Mouse (Mus musculus) testis, postnatal 10 days (tissue): ENCODE results near the gene Gpa33.
"Not testable (repeated sequence)": the region's sequence is repeated elsewhere in the genome, so short reads cannot be mapped to it uniquely, and the experiment has no call there.

Experiments used
- DNase-seq: peaks from one replicate; pipeline ENCODE4 v3.0.0; 2021; ENCODE audit warnings: low spot score

The Gpa33 gene

DNA sequence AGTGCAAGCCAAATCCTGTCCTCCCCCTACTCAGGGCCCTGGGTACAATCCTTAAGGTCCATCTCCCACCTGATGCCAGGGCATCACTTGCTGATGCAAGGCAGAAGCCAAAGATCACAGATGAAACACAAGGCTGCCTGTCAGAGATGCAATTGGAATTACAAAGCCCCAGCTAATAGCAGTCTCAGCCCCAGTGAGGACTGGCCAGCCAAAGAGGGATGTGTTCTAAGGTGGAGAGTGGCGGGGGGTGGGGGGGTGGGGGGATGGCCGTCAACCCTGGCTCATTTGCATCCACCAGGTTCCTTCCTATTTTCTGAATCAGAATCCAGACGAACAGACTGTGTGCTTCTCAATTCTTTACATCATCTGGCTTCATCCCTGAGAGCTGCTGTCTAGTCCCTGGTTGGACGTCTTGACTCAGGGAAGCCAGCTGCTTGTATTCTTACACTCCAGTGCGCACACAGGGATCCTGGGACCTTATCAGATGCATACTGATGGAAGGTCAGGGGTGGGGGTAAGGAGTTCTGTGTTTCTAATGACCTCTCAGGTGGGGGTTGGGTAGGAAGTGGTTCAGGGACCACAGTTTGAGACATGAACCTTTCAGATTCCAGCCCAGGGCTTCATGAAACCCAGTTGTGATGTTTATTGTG, 5.2 kb downstream of the Gpa33 start:
- no peak for DNase-seq

DNA sequence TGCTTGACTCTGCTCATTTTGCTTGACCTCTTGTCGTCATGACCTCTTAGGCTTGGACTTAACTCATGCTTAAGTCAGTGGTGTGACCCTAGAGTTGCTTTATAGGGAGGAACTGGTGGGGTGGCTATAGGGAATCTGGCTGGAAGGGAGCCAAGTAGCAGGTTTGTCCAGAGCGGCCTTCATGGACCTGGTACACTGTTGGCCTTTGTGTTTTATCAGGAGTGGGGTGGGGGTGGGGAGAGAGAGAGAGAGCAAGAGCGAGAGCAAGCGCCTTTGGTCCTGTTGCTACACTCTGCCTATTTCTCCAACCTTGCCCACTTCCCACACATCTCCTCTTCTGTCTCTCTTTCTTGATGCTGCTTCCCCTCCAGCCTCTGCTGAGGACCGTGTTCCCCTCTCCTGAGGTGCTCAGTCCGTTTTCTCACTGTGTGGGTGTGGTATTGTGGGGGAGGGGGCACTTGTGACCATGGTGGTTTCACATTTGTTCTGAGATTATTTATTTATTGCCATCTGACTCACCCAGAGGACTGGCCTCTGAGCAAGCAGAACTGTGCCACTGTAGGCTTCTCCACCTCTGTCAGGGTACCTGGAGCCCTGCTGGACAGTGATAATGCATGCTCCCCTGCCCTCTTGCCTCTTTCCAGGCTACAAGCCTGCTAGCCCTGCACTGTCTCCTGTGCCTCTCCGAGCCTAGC, 7.4 kb downstream of the Gpa33 start:
- DNase-seq = no peak

DNA sequence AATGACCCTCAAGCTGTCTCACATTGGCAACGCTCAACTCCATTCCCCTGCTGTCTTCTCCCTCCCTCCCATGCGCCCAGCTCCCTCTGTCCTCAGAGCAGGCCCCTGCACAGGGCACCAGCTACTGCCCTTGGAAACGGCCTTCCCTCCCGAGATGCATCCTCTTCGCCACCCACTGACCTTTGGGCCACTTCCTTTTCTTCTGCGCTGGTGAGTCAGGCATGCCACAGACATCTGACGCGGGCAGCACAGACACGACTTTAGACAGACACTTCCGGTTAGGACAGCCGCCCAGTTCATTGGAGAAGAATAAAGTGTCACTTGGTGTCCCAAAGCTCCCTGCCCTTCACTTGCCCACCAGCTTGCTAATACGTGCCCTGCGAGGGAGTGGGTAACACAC, 8.1 kb downstream of the Gpa33 start:
- DNase-seq = no peak

DNA sequence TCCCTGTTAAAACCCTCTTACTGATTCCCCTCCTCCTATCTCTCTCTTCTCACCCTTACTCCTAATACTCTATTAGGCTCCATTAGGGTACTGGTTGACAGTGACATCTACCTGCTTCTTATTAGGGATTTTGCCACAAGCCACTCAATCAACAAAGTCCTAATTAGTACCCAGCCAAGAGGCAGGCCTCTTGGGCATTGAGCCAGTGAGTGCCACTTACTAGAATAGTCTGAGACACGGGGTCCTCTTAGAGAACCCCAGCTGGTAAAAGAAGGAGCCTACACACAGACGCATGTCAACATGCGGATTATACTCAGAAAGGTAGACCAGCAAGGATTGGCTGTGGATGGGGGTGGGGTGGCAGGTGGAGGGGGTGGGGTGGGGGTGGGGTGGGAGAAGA, 9.1 kb downstream of the Gpa33 start:
- no peak for DNase-seq

DNA sequence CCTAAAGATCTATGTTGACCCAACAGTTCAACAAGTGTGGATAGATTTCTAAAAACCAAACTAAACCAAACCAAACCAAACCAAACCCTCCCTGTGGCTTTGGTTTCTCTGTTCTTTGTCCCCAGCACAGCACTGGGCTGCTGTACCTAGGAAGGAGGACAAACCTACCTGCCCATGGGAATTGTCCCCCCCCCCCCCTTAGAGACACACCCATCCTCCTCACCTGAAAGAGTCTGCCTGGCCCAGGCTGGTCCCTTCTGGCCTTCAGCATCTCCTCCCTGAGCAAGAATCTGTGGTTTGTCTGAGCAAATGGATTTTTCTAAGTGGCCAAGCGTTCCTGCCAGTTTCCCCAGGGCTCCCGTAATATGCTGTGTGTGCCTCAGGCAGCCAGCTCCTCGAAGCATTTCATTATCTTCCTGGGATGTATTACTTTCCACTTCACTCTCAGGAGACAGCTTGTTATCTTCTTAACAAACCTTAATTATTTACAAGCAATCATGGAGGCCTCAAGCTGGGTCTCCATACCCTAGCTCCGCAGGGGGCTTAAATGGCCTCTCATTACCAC, 9.7 kb downstream of the Gpa33 start:
- DNase-seq = no peak

DNA sequence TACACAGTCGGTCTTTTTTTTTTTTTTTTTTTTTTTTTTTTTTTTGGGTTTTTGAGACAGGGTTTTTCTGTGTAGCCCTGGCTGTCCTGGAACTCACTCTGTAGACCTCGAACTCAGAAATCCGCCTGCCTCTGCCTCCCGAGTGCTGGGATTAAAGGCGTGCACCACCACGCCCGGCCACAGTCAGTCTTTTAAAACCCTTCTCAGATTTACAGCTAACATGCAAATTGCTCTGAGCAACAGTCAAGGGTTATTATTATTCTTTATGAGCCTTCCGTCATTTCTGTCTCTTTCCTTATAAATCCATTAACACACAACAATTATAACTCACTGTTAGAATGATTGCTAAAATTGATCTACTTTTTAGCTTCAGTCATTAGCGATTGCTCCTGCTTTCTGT, 11.8 kb downstream of the Gpa33 start:
- DNase-seq = not testable (repeated sequence)

DNA sequence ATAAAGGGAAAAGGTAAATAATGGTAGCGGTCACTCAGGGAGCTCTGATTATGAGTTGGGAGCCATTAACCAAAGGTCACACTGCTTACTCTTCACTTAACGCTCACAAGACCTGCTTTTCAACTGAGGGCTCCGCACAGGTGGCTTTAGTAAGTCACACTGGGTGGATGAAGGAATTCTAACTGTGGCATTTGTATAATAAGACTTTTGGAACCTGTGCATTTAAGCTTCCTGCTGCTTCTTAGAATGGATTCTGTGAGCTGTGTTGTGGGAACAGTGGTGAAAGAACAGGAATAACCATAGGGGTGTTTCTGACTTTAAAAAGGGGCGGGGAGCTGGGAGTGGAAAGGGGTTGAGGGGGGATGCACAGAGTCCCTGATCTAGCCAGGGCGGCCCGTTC, 12.3 kb downstream of the Gpa33 start:
- no peak for DNase-seq

DNA sequence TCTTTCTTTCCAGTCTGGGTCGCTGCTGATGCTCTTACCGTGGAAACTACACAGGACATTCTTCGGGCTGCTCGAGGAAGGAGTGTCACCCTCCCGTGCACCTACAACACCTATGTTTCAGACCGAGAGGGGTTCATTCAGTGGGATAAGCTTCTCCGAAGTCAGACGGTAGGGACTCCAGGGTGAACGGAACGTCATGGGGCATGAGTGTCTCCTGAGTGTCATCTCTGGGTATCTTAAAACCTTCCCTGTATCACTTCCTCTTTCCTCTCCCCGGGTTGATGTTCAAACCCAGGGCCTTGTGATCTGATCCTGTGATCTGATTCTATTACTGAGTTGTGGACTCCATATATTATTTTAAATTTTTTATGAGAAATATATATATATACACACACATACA, 16.6 kb downstream of the Gpa33 start:
- DNase-seq = no peak

DNA sequence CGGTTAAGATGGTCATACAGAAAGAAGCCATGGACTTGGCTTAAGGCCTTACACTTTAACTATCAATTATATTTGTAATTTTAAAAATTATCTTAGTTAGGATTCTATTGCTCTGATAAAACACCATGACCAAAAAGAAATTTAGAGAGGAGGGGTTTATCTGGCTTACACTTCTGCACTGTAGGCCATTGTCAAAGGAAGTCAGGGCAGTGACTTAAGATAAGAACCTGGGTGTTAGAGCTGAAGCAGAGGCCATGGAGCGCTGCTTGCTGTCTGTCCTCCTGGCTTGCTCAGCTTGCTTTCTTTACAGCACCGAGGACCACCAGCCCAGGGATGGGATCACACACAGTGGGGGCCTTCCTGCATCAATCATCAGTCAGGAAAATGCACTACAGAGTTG, 17.6 kb downstream of the Gpa33 start:
- DNase-seq = no peak

DNA sequence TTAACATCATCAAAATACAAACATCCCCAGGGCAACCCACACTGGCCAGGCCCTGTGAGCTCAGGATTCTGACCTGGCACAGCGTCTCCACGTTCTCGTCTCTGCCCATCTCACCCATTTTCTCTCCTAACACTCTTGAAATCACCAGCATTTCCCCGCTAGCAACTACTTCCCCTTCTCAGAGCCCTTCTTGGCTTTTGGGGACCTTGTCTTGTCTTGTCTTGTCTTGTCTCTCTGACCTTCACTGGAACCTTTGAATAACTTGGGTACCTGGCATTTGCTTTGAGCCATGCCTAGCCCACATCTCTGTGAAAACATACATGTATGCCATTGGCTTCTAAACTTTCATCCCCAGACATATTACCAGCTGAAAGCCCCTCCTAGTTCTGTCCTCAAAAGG, 19.4 kb downstream of the Gpa33 start:
- no peak for DNase-seq

DNA sequence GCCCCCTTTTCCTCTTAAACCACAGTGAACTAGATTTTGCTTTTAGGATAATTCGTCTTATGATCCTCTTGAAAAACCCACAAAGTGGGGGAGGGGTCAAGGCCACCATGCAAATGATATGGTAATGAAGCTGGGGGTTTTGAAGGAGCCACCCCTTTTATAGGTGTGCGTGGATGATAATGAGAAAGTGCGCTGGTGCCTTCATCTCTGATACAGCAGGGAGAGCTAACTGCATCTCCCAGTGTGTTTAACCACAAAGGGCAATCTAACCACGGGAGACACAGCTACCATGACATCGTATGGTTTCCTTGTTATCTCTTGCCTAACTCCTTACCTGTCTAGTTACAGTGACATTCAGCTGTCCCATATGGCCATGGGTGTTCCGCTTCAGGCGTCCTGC, 20.0 kb downstream of the Gpa33 start:
- no peak for DNase-seq

DNA sequence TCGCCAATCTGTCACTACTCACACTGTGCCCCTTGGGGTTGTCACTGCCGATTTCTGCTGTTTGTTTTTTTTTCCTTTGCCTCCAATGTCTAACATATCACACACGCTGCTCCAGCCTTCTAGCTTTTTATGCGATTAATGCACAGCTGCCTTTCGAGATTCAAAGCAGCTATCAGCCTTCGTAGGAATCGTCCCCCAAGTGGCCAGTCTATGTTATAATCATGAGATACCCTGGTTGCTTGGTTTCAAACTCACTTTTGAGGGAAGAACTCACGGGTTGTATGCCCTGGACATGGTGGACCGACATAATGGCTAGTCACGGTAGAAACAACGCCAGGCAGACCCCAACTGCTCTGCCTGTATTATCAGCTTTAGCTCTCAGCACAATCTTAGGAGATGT, 21.3 kb downstream of the Gpa33 start:
- no peak for DNase-seq

DNA sequence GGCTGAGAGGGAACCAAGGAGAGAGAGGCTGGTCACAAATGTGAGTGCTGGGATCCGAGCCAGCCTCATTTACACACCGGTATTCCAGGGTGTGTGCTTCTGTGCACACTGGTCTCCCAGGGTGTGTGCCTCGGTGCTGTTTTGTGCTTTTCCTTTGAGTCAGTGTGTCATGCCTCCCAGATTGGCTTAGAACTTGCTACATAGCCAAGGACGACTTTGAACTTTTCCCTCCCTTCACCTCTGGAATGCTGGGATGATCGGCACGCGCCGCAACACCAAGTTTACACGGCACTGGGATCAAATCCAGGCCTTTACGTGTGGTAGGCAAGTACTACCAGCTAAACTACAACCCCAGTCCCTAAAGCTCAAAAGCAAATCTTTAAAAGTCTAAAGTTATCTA, 22.0 kb downstream of the Gpa33 start:
- DNase-seq = no peak

DNA sequence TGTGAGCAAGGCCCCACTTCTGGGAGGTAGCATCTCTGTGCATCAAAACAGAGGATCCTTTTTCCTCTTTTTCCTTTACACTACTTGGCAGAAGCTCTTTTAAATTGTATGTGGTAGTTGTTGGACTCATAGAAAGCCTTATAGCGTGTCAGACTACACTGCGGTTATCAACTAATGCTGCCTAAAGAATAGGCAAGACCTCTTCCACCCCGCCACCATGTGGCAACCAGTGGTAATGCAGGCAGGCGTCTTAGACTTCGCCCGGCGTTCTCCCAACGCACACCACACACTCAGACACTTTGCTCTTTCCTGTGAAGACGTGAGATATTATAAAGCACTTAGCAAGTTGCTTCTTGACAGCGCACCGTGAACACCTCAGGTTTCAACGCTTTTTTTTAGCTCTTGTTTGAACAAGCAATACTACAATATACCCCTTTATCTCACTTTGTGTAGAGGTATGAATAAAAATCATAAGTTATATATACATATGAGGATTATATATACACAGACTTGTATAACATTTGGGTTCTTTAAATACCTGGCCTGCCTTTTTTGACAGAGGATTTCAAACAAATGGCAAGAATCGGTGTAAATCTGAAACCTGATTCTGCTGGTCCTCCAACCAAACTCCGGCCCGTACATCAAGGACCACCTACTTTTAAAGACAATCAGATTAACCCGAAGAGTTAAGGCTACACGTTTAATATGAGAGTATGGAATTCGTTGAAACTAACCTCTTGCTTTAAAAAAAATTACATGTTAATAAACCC, 23.5 kb downstream of the Gpa33 start:
- DNase-seq = peak; percentile 97

DNA sequence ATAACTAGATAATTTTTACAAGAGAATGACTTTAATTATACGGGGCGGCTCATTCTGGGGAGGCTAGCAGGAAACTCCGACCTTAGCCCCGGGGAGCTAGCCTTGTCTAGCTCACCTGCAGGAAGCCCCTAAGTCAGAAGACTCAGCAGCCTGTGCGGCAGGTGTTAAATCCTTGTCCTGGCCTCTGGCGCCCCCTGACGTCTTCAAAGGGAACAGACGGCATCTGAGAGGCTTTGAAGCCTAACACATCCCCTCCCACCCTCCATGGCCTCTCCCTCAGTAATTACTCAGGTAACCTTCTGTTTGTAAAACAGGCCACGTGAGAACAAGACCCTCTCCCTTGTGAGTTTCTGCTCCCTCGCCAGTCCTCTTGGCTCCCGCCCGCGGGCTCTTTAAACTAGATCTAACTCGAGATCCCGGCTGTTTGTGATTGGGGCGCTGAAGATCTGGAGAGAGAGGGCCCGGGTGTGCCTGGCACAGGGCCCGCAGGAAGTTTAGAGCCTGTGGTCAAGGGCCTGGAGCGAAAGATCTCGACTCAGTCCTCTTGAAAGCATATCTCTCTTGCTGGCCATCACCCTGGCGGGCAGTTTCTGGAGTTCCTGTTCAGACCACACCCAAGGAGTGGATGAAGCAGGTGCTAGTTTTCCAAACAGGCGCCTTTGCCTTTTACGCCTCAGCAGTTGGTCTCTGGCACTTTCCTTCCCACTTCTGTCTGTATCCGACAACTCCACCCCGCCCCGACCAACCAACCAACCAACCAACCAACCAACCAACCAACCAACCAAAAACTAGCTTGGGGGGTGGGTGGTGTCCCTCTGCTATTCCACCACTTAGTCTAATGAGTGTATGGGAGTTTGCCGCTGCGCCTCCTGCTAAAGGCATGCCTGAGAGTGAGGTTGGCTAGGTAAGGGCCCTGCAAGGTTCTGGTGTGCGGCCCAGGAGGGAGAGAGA, 24.4 kb downstream of the Gpa33 start:
- DNase-seq = peak; percentile 85

DNA sequence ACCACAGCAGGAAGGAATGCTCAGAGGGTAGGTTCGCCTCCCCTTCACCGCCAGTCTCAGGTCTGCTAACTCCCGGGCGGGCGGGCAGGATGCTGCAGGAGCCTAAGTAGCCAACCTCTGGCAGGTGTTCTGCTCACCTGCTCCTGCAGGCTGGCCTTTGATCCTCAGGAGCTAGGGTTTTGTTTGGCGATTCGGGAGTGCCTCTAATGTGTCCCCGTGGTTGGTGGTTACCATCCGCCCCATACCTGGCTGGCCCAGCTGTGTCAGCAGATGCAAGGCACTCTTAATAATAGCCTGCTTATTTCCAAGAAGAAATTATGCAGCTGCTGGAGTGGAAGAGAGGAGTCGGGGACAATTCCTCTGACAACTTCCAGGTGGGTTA, 25.1 kb downstream of the Gpa33 start:
- DNase-seq = peak; percentile 34

DNA sequence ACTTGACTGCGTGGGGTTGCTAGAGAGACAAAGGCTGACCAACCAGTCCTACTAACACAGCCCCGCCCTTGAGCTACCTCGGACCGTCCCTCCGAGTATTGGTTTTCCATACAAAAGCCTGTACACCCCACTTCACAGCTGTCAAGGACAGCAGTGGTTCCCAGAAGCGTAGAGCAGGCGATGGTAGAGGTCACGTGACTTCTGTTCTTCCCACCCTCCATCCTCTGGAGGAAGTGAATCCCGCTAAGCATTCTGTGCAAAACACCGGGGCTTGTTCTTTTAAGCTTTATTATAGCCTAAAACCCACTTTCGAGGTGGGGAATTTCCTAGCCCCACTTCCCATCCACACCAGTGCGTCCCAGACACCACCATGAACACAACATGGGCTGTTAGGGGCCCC, 27.7 kb downstream of the Gpa33 start:
- DNase-seq = no peak

DNA sequence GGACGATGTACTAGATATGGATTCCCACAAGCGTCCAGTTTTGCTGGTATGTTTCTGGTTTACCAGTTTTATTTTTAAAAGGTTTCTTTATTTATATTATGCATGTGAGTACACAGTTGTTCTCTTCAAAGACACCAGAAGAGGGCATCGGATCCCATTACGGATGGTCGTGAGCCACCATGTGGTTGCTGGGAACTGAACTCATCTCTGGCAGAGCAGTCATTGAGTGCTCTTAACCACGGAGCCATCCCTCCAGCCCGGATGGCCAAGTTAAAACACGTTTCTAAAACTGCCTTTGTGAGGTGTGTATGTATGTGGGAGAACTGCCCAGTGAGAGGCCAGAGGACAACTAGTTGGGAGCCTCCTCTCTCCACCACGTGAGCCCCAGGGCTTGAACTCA, 28.6 kb downstream of the Gpa33 start:
- no peak for DNase-seq

DNA sequence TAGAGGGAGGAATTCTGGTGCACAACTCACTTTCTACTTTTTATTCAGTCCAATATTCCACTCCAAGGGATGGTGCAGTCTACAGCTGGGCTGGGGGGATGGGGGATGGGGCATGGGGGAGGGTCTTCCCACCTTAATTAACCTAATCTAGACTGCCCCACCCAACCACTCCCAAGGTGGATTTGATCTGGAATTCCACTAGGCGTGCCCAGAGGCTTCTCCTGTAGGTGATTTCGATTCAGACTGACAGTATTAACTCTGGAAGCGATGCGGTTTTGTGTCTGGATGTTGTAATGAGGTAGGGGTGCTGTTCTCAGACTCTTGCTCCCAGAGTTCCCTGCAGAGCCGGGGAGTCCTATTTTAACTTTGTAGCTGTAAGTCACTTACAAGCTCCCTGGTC, 30.1 kb downstream of the Gpa33 start:
- no peak for DNase-seq

DNA sequence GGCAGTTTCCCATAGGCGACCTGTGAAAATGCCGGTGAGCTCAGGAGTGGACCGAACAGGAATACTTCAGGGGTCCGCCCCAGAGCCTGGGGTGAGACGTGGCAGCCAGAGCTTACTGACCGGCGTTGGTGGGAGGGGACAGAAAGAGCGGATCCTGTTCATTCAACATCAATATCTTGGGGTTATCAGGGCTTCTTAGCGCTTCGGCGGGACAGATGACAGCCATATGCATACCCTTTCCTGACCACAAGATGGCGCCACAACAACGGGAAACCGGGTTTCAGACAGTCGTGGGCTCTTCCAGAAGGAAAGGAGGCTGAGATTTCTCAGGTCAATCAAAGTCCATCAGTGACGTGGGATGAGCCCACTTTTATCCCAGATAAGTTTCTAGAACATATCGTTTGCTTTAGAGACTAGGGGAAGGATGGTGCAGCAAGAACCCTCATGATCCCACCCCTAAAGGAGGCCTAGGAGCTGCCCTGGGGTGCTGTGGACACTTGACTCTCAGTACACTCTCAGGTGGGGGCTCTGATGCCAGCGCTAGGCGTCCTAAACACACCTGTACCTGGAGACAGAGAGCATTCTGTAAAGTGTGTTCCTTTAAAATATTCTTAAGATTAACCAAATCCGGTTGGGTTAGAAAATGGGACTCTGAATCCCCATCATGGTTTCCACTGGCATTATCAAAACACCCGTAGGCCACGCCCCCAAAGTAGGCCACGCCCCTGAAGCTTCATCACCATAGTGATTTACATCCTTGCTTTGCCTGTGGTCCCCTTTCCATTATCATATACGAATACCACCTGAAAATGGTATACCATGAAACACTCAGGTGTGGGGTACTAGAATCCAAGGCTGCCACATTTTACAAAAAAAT, 30.8 kb downstream of the Gpa33 start:
- peak; percentile 89 for DNase-seq

DNA sequence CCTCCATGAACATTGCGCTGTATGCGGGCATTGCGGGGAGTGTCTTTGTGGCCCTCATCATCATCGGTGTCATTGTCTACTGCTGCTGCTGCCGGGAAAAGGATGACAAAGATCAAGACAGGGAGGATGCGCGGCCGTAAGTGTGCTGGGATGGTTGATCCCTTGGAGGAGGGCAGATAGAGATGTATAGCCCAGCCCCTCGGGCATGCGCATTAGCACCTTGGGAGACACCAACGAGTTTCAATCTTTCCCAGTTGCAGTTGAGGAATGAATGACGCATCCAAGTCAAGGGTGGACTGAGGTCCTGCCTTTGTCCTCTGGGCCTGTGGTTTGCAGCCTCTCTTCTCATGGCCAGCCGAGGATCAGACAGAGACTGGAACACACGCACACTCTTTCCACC, 34.5 kb downstream of the Gpa33 start:
- no peak for DNase-seq
